Mouse (Mus musculus): Measurements from ENCODE around the gene Mospd3.

- no peak for TF ChIP-seq MAFK (IDR thresholded peaks at IDR 0.05; ENCODE audit: insufficient read depth, low read depth, low read length)
- TF ChIP-seq HCFC1 (IDR thresholded peaks at IDR 0.05; ENCODE audit: borderline replicate concordance, insufficient read depth, low read length) = no peak
- TF ChIP-seq CHD2 (IDR thresholded peaks at IDR 0.05; ENCODE audit: low read depth, low read length) = no peak
- TF ChIP-seq ZC3H11A (IDR thresholded peaks at IDR 0.05; ENCODE audit: borderline replicate concordance, low read depth, low read length) = no peak
These were observed 30.3 kb upstream of the Mospd3 start for GRCm38 (mm10) chr5:137631171-137631570.

Data from ES-E14 (cell line).